Mouse (Mus musculus): Measurements from ENCODE around the gene Pou5f1.

GRCm38 (mm10) chr17:35542761-35543411 is 37.1 kb downstream of the Pou5f1 start:
- no peak for TF ChIP-seq CTCF (IDR thresholded peaks at IDR 0.05; ENCODE audit: control insufficient read depth, insufficient read depth, insufficient read length)
- TF ChIP-seq MYOG (IDR thresholded peaks at IDR 0.05; ENCODE audit: control insufficient read depth, extremely low read depth, insufficient read length): no peak
- no peak for TF ChIP-seq CEBPB (IDR thresholded peaks at IDR 0.05; ENCODE audit: low read depth)
- no peak for TF ChIP-seq MAX (IDR thresholded peaks at IDR 0.05)
- TF ChIP-seq USF1 (IDR thresholded peaks at IDR 0.05; ENCODE audit: low read depth): no peak

Measured in C2C12 (cell line).